Mouse (Mus musculus): ENCODE results near the gene Pdk1.

Gene Pdk1

GRCm38 (mm10) chr2:71941005-71941720, 68.1 kb downstream of the Pdk1 start:
- DNase-seq (ENCODE audit: low read depth): no peak

- no peak for DNase-seq (ENCODE audit: low read depth)
These were observed 68.7 kb downstream of the Pdk1 start for GRCm38 (mm10) chr2:71941721-71942087.

GRCm38 (mm10) chr2:71951212-71951611, 78.2 kb downstream of the Pdk1 start:
- no peak for DNase-seq (ENCODE audit: low read depth)
